Mouse (Mus musculus) midbrain, embryonic 12.5 days (tissue): ENCODE measurements around the gene Nsf. TPM values are rescaled to one million over a fixed set of nuclear protein-coding genes. Genes with fewer than 3 reads are reported as not detected.

Experiments
- ATAC-seq: fragments of 200-750 bp; cut with Nextera tagmentation; 2 replicates; pipeline ENCODE4 v1.8.0; 2017; ENCODE audit warnings: low read depth, moderate TSS enrichment, moderate library complexity; ENCODE audit not compliant: low FRiP score
- H3K27ac ChIP-seq: fragments of 300-500 bp; sonication (generic); replicated peaks from 2 replicates; pipeline ENCODE4 v1.5.1; 2016; ENCODE audit warnings: mild to moderate bottlenecking
- H3K27me3 ChIP-seq: fragments of 300-500 bp; sonication (generic); 2 replicates; pipeline ENCODE4 v1.6.1; 2016; ENCODE audit warnings: mild to moderate bottlenecking
- H3K36me3 ChIP-seq: fragments of 300-500 bp; sonication (generic); 2 replicates; pipeline ENCODE4 v1.6.1; 2016
- H3K4me1 ChIP-seq: fragments of 300-500 bp; sonication (generic); 2 replicates; pipeline ENCODE4 v1.6.1; 2016
- H3K4me2 ChIP-seq: fragments of 300-500 bp; sonication (generic); replicated peaks from 2 replicates; pipeline ENCODE4 v1.6.1; 2016; ENCODE audit warnings: mild to moderate bottlenecking, moderate library complexity
- H3K4me3 ChIP-seq: fragments of 300-500 bp; sonication (generic); 2 replicates; pipeline ENCODE4 v1.5.1; 2016; ENCODE audit warnings: mild to moderate bottlenecking
- H3K9ac ChIP-seq: fragments of 300-500 bp; sonication (generic); replicated peaks from 2 replicates; pipeline ENCODE4 v1.6.1; 2016; ENCODE audit warnings: mild to moderate bottlenecking, moderate library complexity
- H3K9me3 ChIP-seq: fragments of 300-500 bp; sonication (generic); 2 replicates; pipeline ENCODE4 v1.6.1; 2016; ENCODE audit warnings: mild to moderate bottlenecking
- WGBS: fragments of 180-500 bp; shearing (Covaris S2); methylation state at CpG from one replicate; pipeline ENCODE4 v1.1.7; 2016; 5-methylcytosine and 5-hydroxymethylcytosine counted together
- polyA plus RNA-seq: library from polyadenylated mRNA; unstranded; fragments of >200 nt; fragmentation: Nextera tagmentation; extraction: Ambion mirVana; gene quantifications from 2 replicates; pipeline ENCODE4 v1.2.1, GENCODE M21; 2016

Gene Nsf
- polyA plus RNA-seq, 1 experiment from 2014 or later = 80.0 TPM

- Histone ChIP-seq H3K4me1 (peaks cover 7% of the 10 kb centered on the region; the same call in 1 of the 2 replicates), H3K4me3 (no peak overlapping the region), H3K9me3 (no peaks in the 10 kb centered on the region), H3K4me2 (no peak overlapping the region), H3K27me3 (no peaks in the 10 kb centered on the region), H3K36me3 (no peaks in the 10 kb centered on the region), H3K27ac (no peak overlapping the region), H3K9ac (no peak overlapping the region)
- 95% methylated on average over 25 of the region's 25 CpGs for WGBS
- no peak for ATAC-seq
Measured at GRCm38 (mm10) chr11:103937976-103938728, 15.7 kb downstream of the Nsf start.

- H3K9me3 ChIP-seq = no peaks in the 10 kb centered on the region
- H3K27ac ChIP-seq = no peak overlapping the region
- ATAC-seq = no peak
- no peak overlapping the region for H3K4me3 ChIP-seq
- no peak overlapping the region for H3K9ac ChIP-seq
- H3K36me3 ChIP-seq = no peaks in the 10 kb centered on the region
- no peaks in the 10 kb centered on the region for H3K27me3 ChIP-seq
- H3K4me2 ChIP-seq = no peak overlapping the region
- WGBS = 85% methylated on average over 9 of the region's 9 CpGs
- peaks cover 7% of the 10 kb centered on the region; the same call in 1 of the 2 replicates for H3K4me1 ChIP-seq
Measured at GRCm38 (mm10) chr11:103937451-103937850, 16.4 kb downstream of the Nsf start.

GRCm38 (mm10) chr11:103935717-103936116 lies 18.1 kb downstream of the Nsf start:
- no peak for ATAC-seq
- no peaks in the 10 kb centered on the region for H3K36me3 ChIP-seq
- 33% methylated on average over 2 of the region's 2 CpGs for WGBS
- H3K9ac ChIP-seq = no peak overlapping the region
- H3K27me3 ChIP-seq = no peaks in the 10 kb centered on the region
- H3K4me2 ChIP-seq = no peak overlapping the region
- no peak overlapping the region for H3K4me3 ChIP-seq
- H3K9me3 ChIP-seq = no peaks in the 10 kb centered on the region
- peaks cover 7% of the 10 kb centered on the region; the same call in 1 of the 2 replicates for H3K4me1 ChIP-seq
- no peak overlapping the region for H3K27ac ChIP-seq

- Histone ChIP-seq H3K4me3 (no peak overlapping the region), H3K4me1 (peaks cover 7% of the 10 kb centered on the region; the same call in 1 of the 2 replicates), H3K9me3 (no peaks in the 10 kb centered on the region), H3K27ac (no peak overlapping the region), H3K27me3 (no peaks in the 10 kb centered on the region), H3K9ac (no peak overlapping the region), H3K36me3 (peaks cover 8% of the 10 kb centered on the region; the same call in 1 of the 2 replicates), H3K4me2 (no peak overlapping the region)
- 92% methylated on average over 6 of the region's 6 CpGs for WGBS
- ATAC-seq = no peak
Measured at GRCm38 (mm10) chr11:103933886-103934285, 20.0 kb downstream of the Nsf start.

GRCm38 (mm10) chr11:103923957-103924356 lies 29.9 kb downstream of the Nsf start:
- Histone ChIP-seq H3K4me2 (no peak overlapping the region), H3K9ac (no peak overlapping the region), H3K27ac (no peak overlapping the region), H3K4me1 (no peaks in the 10 kb centered on the region), H3K27me3 (no peaks in the 10 kb centered on the region), H3K36me3 (peaks cover 27% of the 10 kb centered on the region), H3K4me3 (no peak overlapping the region), H3K9me3 (no peaks in the 10 kb centered on the region)
- no peak for ATAC-seq
- WGBS = 92% methylated on average over 2 of the region's 2 CpGs

- ATAC-seq = no peak
- Histone ChIP-seq H3K9ac (no peak overlapping the region), H3K9me3 (no peaks in the 10 kb centered on the region), H3K4me2 (no peak overlapping the region), H3K36me3 (peaks cover 23% of the 10 kb centered on the region), H3K27me3 (no peaks in the 10 kb centered on the region), H3K4me3 (no peak overlapping the region), H3K4me1 (no peaks in the 10 kb centered on the region), H3K27ac (no peak overlapping the region)
- 88% methylated on average over 4 of the region's 4 CpGs for WGBS
Measured at GRCm38 (mm10) chr11:103923272-103923671, 30.6 kb downstream of the Nsf start.

GRCm38 (mm10) chr11:103922812-103923211 lies 31.0 kb downstream of the Nsf start:
- no peak for ATAC-seq
- WGBS = 90% methylated on average over 10 of the region's 10 CpGs
- Histone ChIP-seq H3K4me1 (no peaks in the 10 kb centered on the region), H3K4me2 (no peak overlapping the region), H3K27ac (no peak overlapping the region), H3K36me3 (peaks cover 23% of the 10 kb centered on the region), H3K9ac (no peak overlapping the region), H3K9me3 (no peaks in the 10 kb centered on the region), H3K27me3 (no peaks in the 10 kb centered on the region), H3K4me3 (no peak overlapping the region)

GRCm38 (mm10) chr11:103920665-103921064 lies 33.2 kb downstream of the Nsf start:
- Histone ChIP-seq H3K9me3 (no peaks in the 10 kb centered on the region), H3K27me3 (no peaks in the 10 kb centered on the region), H3K4me2 (no peak overlapping the region), H3K4me1 (no peaks in the 10 kb centered on the region), H3K27ac (no peak overlapping the region), H3K36me3 (peaks cover 25% of the 10 kb centered on the region), H3K9ac (no peak overlapping the region), H3K4me3 (no peak overlapping the region)
- no peak for ATAC-seq
- 77% methylated on average over 5 of the region's 5 CpGs for WGBS

GRCm38 (mm10) chr11:103916807-103917206 lies 37.0 kb downstream of the Nsf start:
- 84% methylated on average over 7 of the region's 7 CpGs for whole genome bisulfite sequencing
- H3K4me3 ChIP-seq = no peak overlapping the region
- H3K9ac ChIP-seq = no peak overlapping the region
- H3K4me1 ChIP-seq = no peaks in the 10 kb centered on the region
- no peaks in the 10 kb centered on the region for H3K27me3 ChIP-seq
- no peak overlapping the region for H3K27ac ChIP-seq
- peaks cover 41% of the 10 kb centered on the region for H3K36me3 ChIP-seq
- no peak overlapping the region for H3K4me2 ChIP-seq
- ATAC-seq = no peak
- H3K9me3 ChIP-seq = no peaks in the 10 kb centered on the region

GRCm38 (mm10) chr11:103915686-103916085 lies 38.2 kb downstream of the Nsf start:
- H3K27me3 ChIP-seq = no peaks in the 10 kb centered on the region
- no peaks in the 10 kb centered on the region for H3K9me3 ChIP-seq

GRCm38 (mm10) chr11:103910993-103911585 lies 42.8 kb downstream of the Nsf start:
- Histone ChIP-seq H3K27me3 (no peaks in the 10 kb centered on the region), H3K9me3 (no peaks in the 10 kb centered on the region), H3K4me2 (no peak overlapping the region), H3K9ac (no peak overlapping the region), H3K36me3 (peaks cover 39% of the 10 kb centered on the region), H3K4me1 (peaks cover 8% of the 10 kb centered on the region; the same call in 1 of the 2 replicates), H3K27ac (no peak overlapping the region), H3K4me3 (no peak overlapping the region)
- WGBS = 55% methylated on average over 7 of the region's 7 CpGs
- ATAC-seq = no peak

More at GRCm38 (mm10) chr11:103915686-103916085, 38.2 kb downstream of the Nsf start:
- no peak for ATAC-seq
- Histone ChIP-seq H3K4me1 (no peaks in the 10 kb centered on the region), H3K9ac (no peak overlapping the region), H3K4me3 (no peak overlapping the region), H3K4me2 (no peak overlapping the region), H3K36me3 (peaks cover 37% of the 10 kb centered on the region), H3K27ac (no peak overlapping the region)
- 91% methylated on average over 9 of the region's 9 CpGs for WGBS

- H3K27ac ChIP-seq = no peak overlapping the region
- H3K27me3 ChIP-seq = no peaks in the 10 kb centered on the region
- no peak overlapping the region for H3K4me3 ChIP-seq
- ATAC-seq = no peak
- H3K9ac ChIP-seq = no peak overlapping the region
- peaks cover 13% of the 10 kb centered on the region; the same call in 1 of the 2 replicates for H3K4me1 ChIP-seq
- 91% methylated on average over 11 of the region's 11 CpGs for WGBS
- peaks cover 33% of the 10 kb centered on the region for H3K36me3 ChIP-seq
- H3K4me2 ChIP-seq = no peak overlapping the region
- H3K9me3 ChIP-seq = no peaks in the 10 kb centered on the region
Measured at GRCm38 (mm10) chr11:103910531-103910930, 43.3 kb downstream of the Nsf start.
